Mouse (Mus musculus) adrenal gland (tissue): Measurements from ENCODE around the gene Acta2.

Source experiments
- intact Hi-C: fragments of 180-260 bp; cut with DNase I; formaldehyde crosslinking; loops from one replicate; pipeline ENCODE4 v1.15.1; 2025
- long read RNA-seq, 2 experiments: library from polyadenylated mRNA; unstranded; transcript quantifications; one replicate each; pipeline ENCODE4 v2.0.0; 2020; ENCODE audit warnings: borderline replicate concordance in 1 of 2; ENCODE audit not compliant: insufficient replicate concordance in 1 of 2

The Acta2 gene
- long read RNA-seq, experiment 1, transcript Acta2-201 (9 exons, 2,035 nt) = major isoform, 33 of 38 reads
- long read RNA-seq, experiment 1, partial matches to known transcripts = 2 of 38 reads
- long read RNA-seq, experiment 1, other reads (novel, unspliced or antisense) = 3 of 38 reads
- long read RNA-seq, experiment 2, transcript Acta2-201 (9 exons, 2,035 nt) = major isoform, 84 of 102 reads
- long read RNA-seq, experiment 2, partial matches to known transcripts = 17 of 102 reads
- long read RNA-seq, experiment 2, other reads (novel, unspliced or antisense) = 1 of 102 reads

- intact Hi-C loops = no loop called here
These were observed at the start of gene Acta2 for GRCm38 (mm10) chr19:34254880-34255681. Gene Acta2 (minus strand): TSS chr19:34255590.

GRCm38 (mm10) chr19:34304917-34305316 is 49.5 kb upstream of the Acta2 start:
- intact Hi-C loops = no loop called here

- intact Hi-C loops = no loop called here
These were observed 45.0 kb upstream of the Acta2 start for GRCm38 (mm10) chr19:34300430-34300829.

GRCm38 (mm10) chr19:34299229-34299628 is 43.8 kb upstream of the Acta2 start:
- intact Hi-C loops = no loop called here

GRCm38 (mm10) chr19:34298531-34298930 is 43.1 kb upstream of the Acta2 start:
- intact Hi-C loops = no loop called here

GRCm38 (mm10) chr19:34295442-34295841 is 40.1 kb upstream of the Acta2 start:
- intact Hi-C loops = no loop called here

- intact Hi-C loops = no loop called here
These were observed 38.1 kb upstream of the Acta2 start for GRCm38 (mm10) chr19:34293376-34293947.

GRCm38 (mm10) chr19:34292701-34293100 is 37.3 kb upstream of the Acta2 start:
- intact Hi-C loops = no loop called here

- intact Hi-C loops = no loop called here
These were observed 36.6 kb upstream of the Acta2 start for GRCm38 (mm10) chr19:34291956-34292355.

- intact Hi-C loops = no loop called here
These were observed 36.0 kb upstream of the Acta2 start for GRCm38 (mm10) chr19:34291379-34291778.

- intact Hi-C loops = no loop called here
These were observed 35.5 kb upstream of the Acta2 start for GRCm38 (mm10) chr19:34290872-34291341.

GRCm38 (mm10) chr19:34289948-34290789 is 34.8 kb upstream of the Acta2 start, which contains the start of gene Fas:
Gene Fas (plus strand): TSS chr19:34290666.
- intact Hi-C loops = no loop called here

- intact Hi-C loops = no loop called here
These were observed 33.3 kb upstream of the Acta2 start for GRCm38 (mm10) chr19:34288696-34289095.

- intact Hi-C loops = no loop called here
These were observed 32.4 kb upstream of the Acta2 start for GRCm38 (mm10) chr19:34287656-34288415.

- intact Hi-C loops = no loop called here
These were observed 31.8 kb upstream of the Acta2 start for GRCm38 (mm10) chr19:34287221-34287620.

GRCm38 (mm10) chr19:34284826-34285225 is 29.4 kb upstream of the Acta2 start:
- intact Hi-C loops = loop anchor here (2.0 kb wide), 1 partner anchor 40 kb away; no protein-coding TSS in a partner anchor

GRCm38 (mm10) chr19:34284383-34284782 is 29.0 kb upstream of the Acta2 start:
- intact Hi-C loops = loop anchor here (2.0 kb wide), 1 partner anchor 40 kb away; no protein-coding TSS in a partner anchor

GRCm38 (mm10) chr19:34283614-34284013 is 28.2 kb upstream of the Acta2 start:
- intact Hi-C loops = loop anchor here (2.0 kb wide), 1 partner anchor 39 kb away; no protein-coding TSS in a partner anchor

GRCm38 (mm10) chr19:34278078-34278477 is 22.7 kb upstream of the Acta2 start:
- intact Hi-C loops = no loop called here

- intact Hi-C loops = no loop called here
These were observed 17.7 kb upstream of the Acta2 start for GRCm38 (mm10) chr19:34273073-34273472.
